Mouse (Mus musculus): ENCODE measurements around the gene Plekha7.

GRCm38 (mm10) chr7:116280126-116280525, 28.1 kb downstream of the Plekha7 start:
- TF ChIP-seq MAFK (IDR thresholded peaks at IDR 0.05; ENCODE audit: insufficient read depth, low read depth, low read length) (no peak), CHD2 (IDR thresholded peaks at IDR 0.05; ENCODE audit: low read depth, low read length) (no peak)

Measured in ES-E14 (cell line).